Mouse (Mus musculus): ENCODE data around the gene Naif1.

DNA sequence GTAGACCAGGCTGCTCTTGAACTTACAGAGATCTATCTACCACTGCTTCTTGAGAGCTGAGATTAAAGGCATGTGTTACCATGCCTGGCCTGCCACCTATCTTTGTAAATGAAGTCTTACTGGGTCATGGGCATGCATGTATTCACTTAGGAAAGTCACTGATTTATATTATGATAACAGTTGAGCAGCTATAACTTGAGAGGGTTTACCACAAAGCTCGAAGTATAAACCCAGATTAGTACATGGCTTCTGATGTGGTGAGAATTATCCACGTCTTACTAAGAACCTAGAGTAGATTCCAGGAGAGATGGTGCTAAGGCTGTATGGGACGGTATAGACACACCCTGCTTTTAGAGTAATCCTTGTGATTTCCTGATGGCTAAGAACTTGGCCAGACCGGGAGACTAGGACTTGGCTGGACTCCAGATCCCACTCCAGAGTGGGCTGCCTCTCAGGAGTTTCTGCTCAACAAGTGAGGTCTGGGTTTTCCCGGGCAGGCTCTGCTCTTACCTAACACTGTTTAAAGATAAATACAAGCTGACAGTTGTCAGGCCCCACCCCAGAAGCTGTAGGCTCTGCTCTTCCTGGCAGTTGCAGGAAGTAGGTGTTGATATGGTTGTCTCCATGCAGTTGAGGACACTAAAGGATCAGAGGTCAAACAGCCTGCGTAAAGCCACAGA lies 14.1 kb downstream of the Naif1 start:
- TF ChIP-seq CTCF (IDR thresholded peaks at IDR 0.05; ENCODE audit: borderline replicate concordance, insufficient read depth, low read depth, low read length) (no peak), POLR2A (IDR thresholded peaks at IDR 0.05; ENCODE audit: borderline replicate concordance, insufficient read depth, low read length) (no peak)

All from cerebellum, adult 2 months (tissue).